Mouse (Mus musculus): ENCODE results near the gene Rimbp3. TPM values are rescaled to one million over a fixed set of nuclear protein-coding genes. Genes with fewer than 3 reads are reported as not detected.
"Not testable (repeated sequence)": the region's sequence is repeated elsewhere in the genome, so short reads cannot be mapped to it uniquely, and the experiment has no call there.

The Rimbp3 gene
- polyA plus RNA-seq, 1 experiment from 2014 or later, result 3.3 TPM

- Histone ChIP-seq H3K4me3 (no peak overlapping the region), H3K36me3 (replicated peaks) (no peaks in the 10 kb centered on the region), H3K4me1 (no peaks in the 10 kb centered on the region), H3K27me3 (replicated peaks) (no peaks in the 10 kb centered on the region), H3K4me2 (no peak overlapping the region), H3K27ac (no peak overlapping the region), H3K9me3 (no peaks in the 10 kb centered on the region), H3K9ac (no peak overlapping the region)
- no peak for ATAC-seq (replicated peaks)
- WGBS, result 92% methylated on average over 5 of the region's 5 CpGs
These were observed 17.2 kb downstream of the Rimbp3 start for GRCm38 (mm10) chr16:17225584-17225983.

- H3K27ac ChIP-seq, result no peak overlapping the region
- no peak for ATAC-seq (replicated peaks)
- H3K36me3 ChIP-seq (replicated peaks), result no peaks in the 10 kb centered on the region
- no peaks in the 10 kb centered on the region for H3K4me1 ChIP-seq
- no peak overlapping the region for H3K4me3 ChIP-seq
- H3K9me3 ChIP-seq, result no peaks in the 10 kb centered on the region
- H3K4me2 ChIP-seq, result no peak overlapping the region
- H3K9ac ChIP-seq, result no peak overlapping the region
- H3K27me3 ChIP-seq (replicated peaks), result no peaks in the 10 kb centered on the region
These were observed 18.1 kb downstream of the Rimbp3 start for GRCm38 (mm10) chr16:17226496-17226895.

GRCm38 (mm10) chr16:17231523-17231922, 23.1 kb downstream of the Rimbp3 start:
- H3K9me3 ChIP-seq; H3K4me3 ChIP-seq; H3K27ac ChIP-seq; H3K27me3 ChIP-seq (replicated peaks); ATAC-seq (replicated peaks); H3K36me3 ChIP-seq (replicated peaks); H3K9ac ChIP-seq; H3K4me2 ChIP-seq: not testable (repeated sequence)
- H3K4me1 ChIP-seq, result peaks cover 29% of the 10 kb centered on the region
- 91% methylated on average over 2 of the region's 2 CpGs for WGBS

GRCm38 (mm10) chr16:17232794-17233701, 24.6 kb downstream of the Rimbp3 start, which contains the start of gene Hic2:
TSS of gene Hic2 (plus strand) at chr16:17233572.
- WGBS, result 2% methylated on average over 46 of the region's 59 CpGs
- Histone ChIP-seq H3K36me3 (replicated peaks) (no peaks in the 10 kb centered on the region), H3K27me3 (replicated peaks) (no peaks in the 10 kb centered on the region), H3K27ac (peak within 1 kb of the TSS; percentile 98), H3K4me2 (peak within 1 kb of the TSS; percentile 83), H3K4me3 (peak within 1 kb of the TSS; percentile 93), H3K9ac (peak within 1 kb of the TSS; percentile 98), H3K4me1 (peaks cover 40% of the 10 kb centered on the region), H3K9me3 (no peaks in the 10 kb centered on the region)
- ATAC-seq (replicated peaks), result peak; percentile 95

GRCm38 (mm10) chr16:17233702-17234498, 25.5 kb downstream of the Rimbp3 start:
- Histone ChIP-seq H3K36me3 (replicated peaks) (no peaks in the 10 kb centered on the region), H3K27me3 (replicated peaks) (no peaks in the 10 kb centered on the region), H3K4me2 (peak overlapping the region; percentile 83), H3K9ac (peak overlapping the region; percentile 98), H3K9me3 (no peaks in the 10 kb centered on the region), H3K4me1 (peaks cover 42% of the 10 kb centered on the region), H3K27ac (peak overlapping the region; percentile 98), H3K4me3 (peak overlapping the region; percentile 93)
- WGBS, result under 1% methylated on average over 61 of the region's 62 CpGs
- ATAC-seq (replicated peaks), result peak; percentile 78

- H3K9me3 ChIP-seq, result no peaks in the 10 kb centered on the region
- peak overlapping the region; percentile 98 for H3K27ac ChIP-seq
- H3K27me3 ChIP-seq (replicated peaks), result no peaks in the 10 kb centered on the region
- H3K9ac ChIP-seq, result peak overlapping the region; percentile 98
- peak overlapping the region; percentile 83 for H3K4me2 ChIP-seq
- WGBS, result 2% methylated on average over 12 of the region's 12 CpGs
- no peak for ATAC-seq (replicated peaks)
- peak overlapping the region; percentile 93 for H3K4me3 ChIP-seq
- no peaks in the 10 kb centered on the region for H3K36me3 ChIP-seq (replicated peaks)
- peaks cover 48% of the 10 kb centered on the region for H3K4me1 ChIP-seq
These were observed 26.1 kb downstream of the Rimbp3 start for GRCm38 (mm10) chr16:17234499-17234895.

GRCm38 (mm10) chr16:17234916-17235665, 26.7 kb downstream of the Rimbp3 start:
- no peak for ATAC-seq (replicated peaks)
- H3K27me3 ChIP-seq (replicated peaks), result no peaks in the 10 kb centered on the region
- H3K36me3 ChIP-seq (replicated peaks), result no peaks in the 10 kb centered on the region
- no peaks in the 10 kb centered on the region for H3K9me3 ChIP-seq
- H3K4me1 ChIP-seq, result peaks cover 54% of the 10 kb centered on the region
- H3K27ac ChIP-seq, result peak overlapping the region; percentile 98
- peak overlapping the region; percentile 83 for H3K4me2 ChIP-seq
- WGBS, result 52% methylated on average over 9 of the region's 9 CpGs
- H3K4me3 ChIP-seq, result peak overlapping the region; percentile 93
- H3K9ac ChIP-seq, result peak overlapping the region; percentile 98

GRCm38 (mm10) chr16:17237634-17238033, 29.2 kb downstream of the Rimbp3 start:
- no peaks in the 10 kb centered on the region for H3K9me3 ChIP-seq
- WGBS, result 90% methylated on average over 3 of the region's 3 CpGs
- no peak overlapping the region for H3K27ac ChIP-seq
- H3K36me3 ChIP-seq (replicated peaks), result no peaks in the 10 kb centered on the region
- H3K4me3 ChIP-seq, result no peak overlapping the region
- no peaks in the 10 kb centered on the region for H3K27me3 ChIP-seq (replicated peaks)
- peaks cover 58% of the 10 kb centered on the region for H3K4me1 ChIP-seq
- no peak for ATAC-seq (replicated peaks)
- no peak overlapping the region for H3K9ac ChIP-seq
- H3K4me2 ChIP-seq, result no peak overlapping the region

- Histone ChIP-seq H3K36me3 (replicated peaks) (no peaks in the 10 kb centered on the region), H3K27me3 (replicated peaks) (no peaks in the 10 kb centered on the region), H3K4me3 (no peak overlapping the region), H3K4me1 (peaks cover 51% of the 10 kb centered on the region), H3K27ac (no peak overlapping the region), H3K4me2 (no peak overlapping the region), H3K9ac (no peak overlapping the region), H3K9me3 (no peaks in the 10 kb centered on the region)
- WGBS, result 77% methylated on average over 2 of the region's 2 CpGs
- ATAC-seq (replicated peaks), result no peak
These were observed 31.0 kb downstream of the Rimbp3 start for GRCm38 (mm10) chr16:17239409-17239808.

- Histone ChIP-seq H3K9me3 (no peaks in the 10 kb centered on the region), H3K4me2 (no peak overlapping the region), H3K9ac (no peak overlapping the region), H3K36me3 (replicated peaks) (no peaks in the 10 kb centered on the region), H3K4me1 (peaks cover 18% of the 10 kb centered on the region), H3K27ac (no peak overlapping the region), H3K27me3 (replicated peaks) (no peaks in the 10 kb centered on the region), H3K4me3 (no peak overlapping the region)
- no peak for ATAC-seq (replicated peaks)
- WGBS, result 69% methylated on average over 1 of the region's 1 CpGs
These were observed 35.3 kb downstream of the Rimbp3 start for GRCm38 (mm10) chr16:17243731-17244130.

GRCm38 (mm10) chr16:17244996-17245395, 36.6 kb downstream of the Rimbp3 start:
- no peaks in the 10 kb centered on the region for H3K36me3 ChIP-seq (replicated peaks)
- H3K9ac ChIP-seq, result no peak overlapping the region
- H3K27ac ChIP-seq, result no peak overlapping the region
- H3K4me1 ChIP-seq, result peaks cover 6% of the 10 kb centered on the region; the same call in 1 of the 2 replicates
- H3K27me3 ChIP-seq (replicated peaks), result no peaks in the 10 kb centered on the region
- no peak overlapping the region for H3K4me3 ChIP-seq
- no peak for ATAC-seq (replicated peaks)
- no peaks in the 10 kb centered on the region for H3K9me3 ChIP-seq
- WGBS, result 67% methylated on average over 1 of the region's 1 CpGs
- H3K4me2 ChIP-seq, result no peak overlapping the region

- H3K9ac ChIP-seq, result no peak overlapping the region
- H3K36me3 ChIP-seq (replicated peaks), result no peaks in the 10 kb centered on the region
- no peaks in the 10 kb centered on the region for H3K9me3 ChIP-seq
- 67% methylated on average over 4 of the region's 4 CpGs for WGBS
- ATAC-seq (replicated peaks), result no peak
- H3K27me3 ChIP-seq (replicated peaks), result no peaks in the 10 kb centered on the region
- H3K4me2 ChIP-seq, result no peak overlapping the region
- no peak overlapping the region for H3K4me3 ChIP-seq
- peaks cover 13% of the 10 kb centered on the region for H3K4me1 ChIP-seq
- no peak overlapping the region for H3K27ac ChIP-seq
These were observed 39.3 kb downstream of the Rimbp3 start for GRCm38 (mm10) chr16:17247727-17248126.
